ENCODE assay signal across 9 mouse cellular contexts in genomic region chr9:72766789-72767349, GRCm38 (mm10). TPM values are rescaled to one million over a fixed set of nuclear protein-coding genes. Genes with fewer than 3 reads are reported as not detected.
A peak's percentile ranks its signal among the peaks of the same experiment; 100 is the strongest.
DNase-seq lines count a peak whose midpoint lies in the region; ATAC-seq and TF ChIP-seq lines count a peak whose summit lies in the region.
"Had no signal": no experiment of that assay in that cellular context is flagged by ENCODE, and none has a peak within 500 bp of the region (broad histone marks: within the 10 kb centered on the region; RNA-seq: fewer than 3 reads in every experiment).

No protein-coding gene starts in this region.

- 0 out of 2 replicates have a peak overlapping the region, but pooled peaks have one; percentile 13 for H3K27ac ChIP-seq in heart, embryonic 13.5 days (replicated peaks)
- no peak overlapping the region for H3K27ac ChIP-seq in kidney, postnatal 0 days
- H3K27ac ChIP-seq in liver, adult 2 months (replicated peaks; ENCODE audit: insufficient read depth, low read depth, low read length), result peak overlapping the region; percentile 73
- no peak overlapping the region for H3K27ac ChIP-seq in stomach, embryonic 14.5 days (ENCODE audit: low read length)
- H3K27ac ChIP-seq: macrophage had no signal

- no peak; the same call in 1 of the 2 replicates for ATAC-seq in heart, embryonic 13.5 days (ENCODE audit: extremely low read depth, insufficient number of reproducible peaks, low FRiP score, low TSS enrichment)
- ATAC-seq in kidney, postnatal 0 days (replicated peaks; ENCODE audit: low FRiP score, low read depth), result peak; percentile 72
- peak; percentile 46; the same call in 1 of the 2 replicates for ATAC-seq in stomach, embryonic 14.5 days (ENCODE audit: insufficient number of reproducible peaks, insufficient read depth, low FRiP score, low read depth)

- H3K4me2 ChIP-seq in heart, embryonic 13.5 days, result peak overlapping the region; percentile 75
- H3K4me2 ChIP-seq in kidney, postnatal 0 days (ENCODE audit: low read length), result peak overlapping the region; percentile 51
- H3K4me2 ChIP-seq in stomach, embryonic 14.5 days (replicated peaks; ENCODE audit: low read depth, low read length), result peak overlapping the region; percentile 59

- TF ChIP-seq CTCF in kidney, postnatal 0 days (IDR thresholded peaks at IDR 0.05; ENCODE audit: low read depth), result peak; percentile 90
- peak; percentile 94 for TF ChIP-seq CTCF in liver, adult 2 months (IDR thresholded peaks at IDR 0.05; ENCODE audit: low read depth, low read length)

- H3K27me3 ChIP-seq in heart, embryonic 13.5 days (replicated peaks), result no peaks in the 10 kb centered on the region
- H3K27me3 ChIP-seq in kidney, postnatal 0 days (ENCODE audit: insufficient read depth, low read length), result no peaks in the 10 kb centered on the region
- no peaks in the 10 kb centered on the region for H3K27me3 ChIP-seq in liver, adult 2 months (ENCODE audit: control insufficient read depth, insufficient read depth, low read length)
- no peaks in the 10 kb centered on the region for H3K27me3 ChIP-seq in stomach, embryonic 14.5 days (ENCODE audit: control insufficient read depth, insufficient read depth, low read length)

- peak; percentile 80 for DNase-seq in CD4-positive helper T cell, adult 2 months (ENCODE audit: low read depth, low spot score)
- peak; percentile 93 for DNase-seq in brain, adult 2 months (ENCODE audit: low read depth, low spot score)
- peak; percentile 51 for DNase-seq in fibroblast of lung, adult 2 months (ENCODE audit: low read depth)
- peak; percentile 93 for DNase-seq in kidney, postnatal 0 days (ENCODE audit: low spot score)
- DNase-seq in liver, adult 2 months (ENCODE audit: extremely low read depth, low read depth, low spot score), result peak; percentile 86
- DNase-seq in natural killer cell, adult 2 months (ENCODE audit: low spot score in 2 of 2), result peak; percentile 77 to 88

- H3K36me3 ChIP-seq in heart, embryonic 13.5 days, result no peaks in the 10 kb centered on the region
- no peaks in the 10 kb centered on the region for H3K36me3 ChIP-seq in kidney, postnatal 0 days (ENCODE audit: insufficient read depth, low read length)
- no peaks in the 10 kb centered on the region for H3K36me3 ChIP-seq in liver, adult 2 months (ENCODE audit: control insufficient read depth, insufficient read depth, low read length)
- H3K36me3 ChIP-seq in stomach, embryonic 14.5 days (ENCODE audit: control insufficient read depth, insufficient read depth, low read length), result no peaks in the 10 kb centered on the region

- no peak for TF ChIP-seq POLR2A in liver, adult 2 months (IDR thresholded peaks at IDR 0.05; ENCODE audit: extremely low read depth, insufficient read depth, low read length)

- H3K9ac ChIP-seq in heart, embryonic 13.5 days, result peak overlapping the region; percentile 80
- H3K9ac ChIP-seq in kidney, postnatal 0 days (ENCODE audit: low read depth, low read length), result no peak overlapping the region; the same call in 1 of the 2 replicates
- H3K9ac ChIP-seq in liver, adult 2 months (ENCODE audit: low read depth, low read length), result peak overlapping the region; percentile 48
- no peak overlapping the region for H3K9ac ChIP-seq in stomach, embryonic 14.5 days (replicated peaks; ENCODE audit: low read depth, low read length)

- no peaks in the 10 kb centered on the region for H3K79me2 ChIP-seq in liver, adult 2 months (ENCODE audit: control insufficient read depth, insufficient read depth, low read length)

- 2% methylated on average over 17 of the region's 17 CpGs for WGBS in heart, embryonic 13.5 days
- under 1% methylated on average over 17 of the region's 17 CpGs for WGBS in kidney, postnatal 0 days
- WGBS in liver, adult 2 months, result 1% methylated on average over 17 of the region's 17 CpGs
- WGBS in stomach, embryonic 14.5 days, result 2% methylated on average over 17 of the region's 17 CpGs

- no peaks in the 10 kb centered on the region for H3K9me3 ChIP-seq in heart, embryonic 13.5 days
- H3K9me3 ChIP-seq in kidney, postnatal 0 days (replicated peaks; ENCODE audit: low read length), result no peaks in the 10 kb centered on the region
- H3K9me3 ChIP-seq in stomach, embryonic 14.5 days (ENCODE audit: control insufficient read depth, low read depth, low read length), result no peaks in the 10 kb centered on the region

- H3K4me1 ChIP-seq in heart, embryonic 13.5 days, result peaks cover 25% of the 10 kb centered on the region
- no peaks in the 10 kb centered on the region for H3K4me1 ChIP-seq in kidney, postnatal 0 days (replicated peaks; ENCODE audit: insufficient read depth, low read length)
- H3K4me1 ChIP-seq in liver, adult 2 months (ENCODE audit: control insufficient read depth, insufficient read depth, low read length), result 0 out of 2 replicates have a peak, but pooled peaks cover 3% of the 10 kb centered on the region
- no peaks in the 10 kb centered on the region; the same call in 1 of the 2 replicates for H3K4me1 ChIP-seq in stomach, embryonic 14.5 days (ENCODE audit: control insufficient read depth, insufficient read depth, low read length)

- peak overlapping the region; percentile 52 for H3K4me3 ChIP-seq in heart, embryonic 13.5 days
- peak overlapping the region; percentile 6; the same call in 1 of the 2 replicates for H3K4me3 ChIP-seq in kidney, postnatal 0 days (replicated peaks; ENCODE audit: low read depth, low read length)
- H3K4me3 ChIP-seq in liver, adult 2 months (ENCODE audit: insufficient read depth, low read depth, low read length), result peak overlapping the region; percentile 54
- peak overlapping the region; percentile 24 for H3K4me3 ChIP-seq in stomach, embryonic 14.5 days (ENCODE audit: low read depth, low read length)

RNA-seq across cellular contexts. Expression of gene Prtg, which starts 39.8 kb away (rescaled TPM):
- polyA plus RNA-seq in heart, embryonic 13.5 days (2015; fragmentation: Nextera tagmentation; extraction: Ambion mirVana), result 0.87 and 0.92 TPM in 2 replicates
- 1.2 TPM in 2 replicates for polyA plus RNA-seq in kidney, postnatal 0 days (2015; fragmentation: Nextera tagmentation; extraction: Ambion mirVana)
- total RNA-seq in liver, adult 2 months (2014; rRNA removed), result under 0.01 and 0.07 TPM in 2 replicates
- 0.21 TPM in 1 of 2 replicates, not detected in the other for polyA plus RNA-seq in liver, adult 2 months (2012; rRNA removed)
- 0.52 and 0.68 TPM in 2 replicates for polyA plus RNA-seq in stomach, embryonic 14.5 days (2014; fragmentation: Nextera tagmentation; extraction: Ambion mirVana)
- polyA plus RNA-seq: macrophage had no signal

Comparison
In these comparisons a context has a peak if more than half of its experiments do, and no peak if none do; other contexts are left out.
1. H3K27ac ChIP-seq: peak in heart, embryonic 13.5 days (single experiment) and liver, adult 2 months (single experiment); none in kidney, postnatal 0 days (single experiment) and stomach, embryonic 14.5 days (single experiment).
2. H3K9ac ChIP-seq: peak in heart, embryonic 13.5 days (single experiment) and liver, adult 2 months (single experiment); none in kidney, postnatal 0 days (single experiment) and stomach, embryonic 14.5 days (single experiment).
3. Peak in every context shown above with its lines, with median percentiles within 50 percentile points of each other: DNase-seq, H3K4me2 ChIP-seq and H3K4me3 ChIP-seq.